Mouse (Mus musculus): Measurements from ENCODE around the gene Rgs6. TPM values are rescaled to one million over a fixed set of nuclear protein-coding genes. Genes with fewer than 3 reads are reported as not detected.

Gene Rgs6
- polyA plus RNA-seq, 2 experiments, result 0.07 to 0.20 TPM

GRCm38 (mm10) chr12:82830333-82830732, 242.2 kb downstream of the Rgs6 start:
- Histone ChIP-seq H3K36me3 (replicated peaks; ENCODE audit: control insufficient read depth, insufficient read depth, low read depth) (no peaks in the 10 kb centered on the region), H3K4me2 (ENCODE audit: low read depth) (no peak overlapping the region), H3K9ac (replicated peaks) (no peak overlapping the region), H3K9me3 (ENCODE audit: control insufficient read depth, low read length) (no peaks in the 10 kb centered on the region), H3K27me3 (ENCODE audit: control insufficient read depth, insufficient read depth, low read length) (no peaks in the 10 kb centered on the region), H3K4me3 (ENCODE audit: insufficient read depth in 1 of 2, low read depth in 2 of 2, low read length in 2 of 2) (no peak overlapping the region), H3K4me1 (replicated peaks; ENCODE audit: control insufficient read depth in 2 of 2, insufficient read depth in 2 of 2, low read length in 1 of 2) (no peaks in the 10 kb centered on the region), H3K27ac (no peak overlapping the region)
- ATAC-seq (ENCODE audit: insufficient read depth) (no peak), DNase-seq (ENCODE audit: low read depth in 3 of 3, low spot score in 3 of 3) (no peak)
- TF ChIP-seq EP300 (IDR thresholded peaks at IDR 0.05; ENCODE audit: low read depth), result no peak
- no peak for TF ChIP-seq CTCF (IDR thresholded peaks at IDR 0.05; ENCODE audit: low read depth)
- WGBS (ENCODE audit: insufficient replicate concordance), result 62% methylated on average over 8 of the region's 8 CpGs

- Histone ChIP-seq H3K4me2 (ENCODE audit: low read depth) (no peak overlapping the region), H3K36me3 (replicated peaks; ENCODE audit: control insufficient read depth, insufficient read depth, low read depth) (no peaks in the 10 kb centered on the region), H3K4me1 (replicated peaks; ENCODE audit: control insufficient read depth in 2 of 2, insufficient read depth in 2 of 2, low read length in 1 of 2) (no peaks in the 10 kb centered on the region), H3K9ac (replicated peaks) (no peak overlapping the region), H3K27ac (no peak overlapping the region), H3K27me3 (ENCODE audit: control insufficient read depth, insufficient read depth, low read length) (no peaks in the 10 kb centered on the region), H3K4me3 (ENCODE audit: insufficient read depth in 1 of 2, low read depth in 2 of 2, low read length in 2 of 2) (no peak overlapping the region), H3K9me3 (ENCODE audit: control insufficient read depth, low read length) (no peaks in the 10 kb centered on the region)
- 84% methylated on average over 1 of the region's 1 CpGs for WGBS (ENCODE audit: insufficient replicate concordance)
- DNase-seq (ENCODE audit: low read depth in 3 of 3, low spot score in 3 of 3), result no peak
- TF ChIP-seq CTCF (IDR thresholded peaks at IDR 0.05; ENCODE audit: low read depth), result no peak
- TF ChIP-seq EP300 (IDR thresholded peaks at IDR 0.05; ENCODE audit: low read depth), result no peak
- ATAC-seq (ENCODE audit: insufficient read depth), result no peak
These were observed 250.5 kb downstream of the Rgs6 start for GRCm38 (mm10) chr12:82838544-82838943.

- Histone ChIP-seq H3K9me3 (ENCODE audit: control insufficient read depth, low read length) (no peaks in the 10 kb centered on the region), H3K27me3 (ENCODE audit: control insufficient read depth, insufficient read depth, low read length) (no peaks in the 10 kb centered on the region), H3K36me3 (replicated peaks; ENCODE audit: control insufficient read depth, insufficient read depth, low read depth) (no peaks in the 10 kb centered on the region), H3K27ac (no peak overlapping the region), H3K4me2 (ENCODE audit: low read depth) (no peak overlapping the region), H3K4me3 (ENCODE audit: insufficient read depth in 1 of 2, low read depth in 2 of 2, low read length in 2 of 2) (no peak overlapping the region), H3K4me1 (replicated peaks; ENCODE audit: control insufficient read depth in 2 of 2, insufficient read depth in 2 of 2, low read length in 1 of 2) (no peaks in the 10 kb centered on the region), H3K9ac (replicated peaks) (no peak overlapping the region)
- ATAC-seq (ENCODE audit: insufficient read depth), result no peak
- TF ChIP-seq EP300 (IDR thresholded peaks at IDR 0.05; ENCODE audit: low read depth) (no peak), CTCF (IDR thresholded peaks at IDR 0.05; ENCODE audit: low read depth) (no peak)
- DNase-seq (ENCODE audit: low read depth in 3 of 3, low spot score in 3 of 3), result no peak
- WGBS (ENCODE audit: insufficient replicate concordance), result 71% methylated on average over 6 of the region's 6 CpGs
These were observed 253.5 kb downstream of the Rgs6 start for GRCm38 (mm10) chr12:82841566-82841965.

GRCm38 (mm10) chr12:82848304-82848872, 260.3 kb downstream of the Rgs6 start:
- Histone ChIP-seq H3K9ac (replicated peaks) (no peak overlapping the region), H3K36me3 (replicated peaks; ENCODE audit: control insufficient read depth, insufficient read depth, low read depth) (no peaks in the 10 kb centered on the region), H3K27me3 (ENCODE audit: control insufficient read depth, insufficient read depth, low read length) (no peaks in the 10 kb centered on the region), H3K9me3 (ENCODE audit: control insufficient read depth, low read length) (no peaks in the 10 kb centered on the region), H3K4me2 (ENCODE audit: low read depth) (no peak overlapping the region), H3K4me1 (replicated peaks; ENCODE audit: control insufficient read depth in 2 of 2, insufficient read depth in 2 of 2, low read length in 1 of 2) (no peaks in the 10 kb centered on the region), H3K4me3 (ENCODE audit: insufficient read depth in 1 of 2, low read depth in 2 of 2, low read length in 2 of 2) (no peak overlapping the region), H3K27ac (no peak overlapping the region)
- 60% methylated on average over 3 of the region's 3 CpGs for WGBS (ENCODE audit: insufficient replicate concordance)
- TF ChIP-seq CTCF (IDR thresholded peaks at IDR 0.05; ENCODE audit: low read depth), result no peak
- no peak for TF ChIP-seq EP300 (IDR thresholded peaks at IDR 0.05; ENCODE audit: low read depth)
- DNase-seq (ENCODE audit: low read depth in 3 of 3, low spot score in 3 of 3), result no peak
- no peak for ATAC-seq (ENCODE audit: insufficient read depth)

GRCm38 (mm10) chr12:82854902-82855301, 266.8 kb downstream of the Rgs6 start:
- TF ChIP-seq EP300 (IDR thresholded peaks at IDR 0.05; ENCODE audit: low read depth) (no peak), CTCF (IDR thresholded peaks at IDR 0.05; ENCODE audit: low read depth) (no peak)
- ATAC-seq (ENCODE audit: insufficient read depth) (no peak), DNase-seq (ENCODE audit: low read depth in 3 of 3, low spot score in 3 of 3) (no peak)
- no peak overlapping the region for H3K4me3 ChIP-seq (ENCODE audit: insufficient read depth in 1 of 2, low read depth in 2 of 2, low read length in 2 of 2)
- H3K4me1 ChIP-seq (replicated peaks; ENCODE audit: control insufficient read depth in 2 of 2, insufficient read depth in 2 of 2, low read length in 1 of 2), result no peaks in the 10 kb centered on the region
- no peak overlapping the region for H3K9ac ChIP-seq (replicated peaks)
- no peak overlapping the region for H3K27ac ChIP-seq
- no peaks in the 10 kb centered on the region for H3K27me3 ChIP-seq (ENCODE audit: control insufficient read depth, insufficient read depth, low read length)
- H3K4me2 ChIP-seq (ENCODE audit: low read depth), result no peak overlapping the region
- H3K36me3 ChIP-seq (replicated peaks; ENCODE audit: control insufficient read depth, insufficient read depth, low read depth), result no peaks in the 10 kb centered on the region
- WGBS (ENCODE audit: insufficient replicate concordance), result 65% methylated on average over 5 of the region's 5 CpGs
- H3K9me3 ChIP-seq (ENCODE audit: control insufficient read depth, low read length), result no peaks in the 10 kb centered on the region

Data from liver, embryonic 14.5 days (tissue).